Mouse (Mus musculus) stomach, postnatal 0 days (tissue): ENCODE data around the gene Tyms. TPM values are rescaled to one million over a fixed set of nuclear protein-coding genes. Genes with fewer than 3 reads are reported as not detected.

Source experiments
- ATAC-seq: fragments of 200-750 bp; cut with Nextera tagmentation; 2 replicates; pipeline ENCODE4 v1.8.0; 2017; ENCODE audit not compliant: low FRiP score, low TSS enrichment
- DNase-seq: peaks from one replicate; pipeline ENCODE4 v3.0.0-alpha.2; 2016; ENCODE audit warnings: low spot score
- H3K27ac ChIP-seq: fragments of 300-500 bp; sonication (generic); replicated peaks from 2 replicates; pipeline ENCODE4 v1.5.1; 2014; ENCODE audit warnings: mild to moderate bottlenecking, control low read depth
- H3K27me3 ChIP-seq: fragments of 300-500 bp; sonication (generic); 2 replicates; pipeline ENCODE4 v1.6.1; 2014; ENCODE audit warnings: low read length; ENCODE audit not compliant: control insufficient read depth, insufficient read depth
- H3K36me3 ChIP-seq: fragments of 300-500 bp; sonication (generic); 2 replicates; pipeline ENCODE4 v1.6.1; 2014; ENCODE audit warnings: low read length, mixed read lengths; ENCODE audit not compliant: control insufficient read depth, insufficient read depth
- H3K4me1 ChIP-seq: fragments of 300-500 bp; sonication (generic); replicated peaks from 2 replicates; pipeline ENCODE4 v1.6.1; 2014; ENCODE audit warnings: antibody characterized with exemption; ENCODE audit not compliant: control insufficient read depth, insufficient read depth
- H3K4me2 ChIP-seq: fragments of 300-500 bp; sonication (generic); replicated peaks from 2 replicates; pipeline ENCODE4 v1.6.1; 2014; ENCODE audit warnings: low read depth, mild to moderate bottlenecking, control low read depth, moderate library complexity
- H3K4me3 ChIP-seq: fragments of 300-500 bp; sonication (generic); 2 replicates; pipeline ENCODE4 v1.5.1; 2014; ENCODE audit warnings: low read depth, low read length, control low read depth
- H3K9ac ChIP-seq: fragments of 300-500 bp; sonication (generic); 2 replicates; pipeline ENCODE4 v1.6.1; 2014; ENCODE audit warnings: mild to moderate bottlenecking, low read length, control low read depth, mixed read lengths
- H3K9me3 ChIP-seq: fragments of 300-500 bp; sonication (generic); 2 replicates; pipeline ENCODE4 v1.6.1; 2016; ENCODE audit warnings: low read length; ENCODE audit not compliant: control insufficient read depth
- CTCF ChIP-seq: IDR thresholded peaks from 2 replicates; pipeline ENCODE4 v1.5.1; 2016; ENCODE audit warnings: antibody characterized with exemption, low read depth, mild to moderate bottlenecking, moderate library complexity
- EP300 ChIP-seq: optimal IDR thresholded peaks from 2 replicates; pipeline ENCODE3; 2016; ENCODE audit warnings: antibody characterized with exemption
- WGBS: fragments of 180-500 bp; shearing (Covaris S2); extraction: QIAGEN DNeasy Blood & Tissue Kit; methylation state at CpG from one replicate; pipeline ENCODE4 v1.1.7; 2014; 5-methylcytosine and 5-hydroxymethylcytosine counted together
- polyA plus RNA-seq: library from polyadenylated mRNA; unstranded; fragments of >200 nt; fragmentation: Nextera tagmentation; extraction: Ambion mirVana; gene quantifications from 2 replicates; pipeline ENCODE4 v1.2.1, GENCODE M21; 2015

The Tyms gene
- polyA plus RNA-seq, 1 experiment from 2014 or later, result 84.8 TPM

DNA sequence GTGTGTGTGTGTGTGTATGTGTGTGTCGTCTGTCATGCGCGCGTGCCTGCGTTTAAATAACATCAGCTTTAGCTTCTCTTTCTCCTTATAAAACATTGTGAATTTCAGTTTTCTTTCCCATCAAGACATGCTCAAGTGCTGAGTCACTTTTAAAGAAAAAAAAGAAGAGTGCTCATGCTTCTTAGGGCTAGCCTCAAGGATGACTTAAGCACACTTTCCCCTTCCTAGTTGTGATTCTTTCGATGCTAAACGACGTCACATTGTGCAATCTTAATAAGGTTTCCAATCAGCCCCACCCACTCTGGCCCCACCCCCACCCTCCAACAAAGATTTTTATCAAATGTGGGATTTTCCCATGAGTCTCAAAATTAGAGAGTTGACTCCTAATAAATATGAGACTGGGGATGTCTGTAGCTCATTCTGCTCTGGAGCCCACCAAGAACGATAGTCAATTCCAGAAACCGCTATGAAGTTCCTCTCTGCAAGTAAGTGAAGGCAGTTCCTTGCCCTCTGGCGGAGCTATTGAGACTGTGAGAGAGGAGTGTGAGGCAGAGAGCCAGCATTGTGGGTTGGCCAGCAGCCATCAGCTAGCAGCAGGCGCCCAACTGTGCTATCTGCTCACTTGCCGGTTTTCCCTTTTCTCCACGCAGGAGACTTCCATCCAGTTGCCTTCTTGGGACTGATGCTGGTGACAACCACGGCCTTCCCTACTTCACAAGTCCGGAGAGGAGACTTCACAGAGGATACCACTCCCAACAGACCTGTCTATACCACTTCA lies 60.5 kb downstream of the Tyms start, which contains the start of gene Il6:
TSS of gene Il6 (plus strand) at position 389 of the 778 bp plus-strand sequence.
- TF ChIP-seq EP300, result no peak
- peak; percentile 74 for TF ChIP-seq CTCF
- 0 out of 2 replicates have a peak within 1 kb of the TSS, but pooled peaks have one; percentile 12 for H3K4me2 ChIP-seq
- no peaks in the 10 kb centered on the region for H3K9me3 ChIP-seq
- DNase-seq (peak; percentile 78), ATAC-seq (peak; percentile 77; the same call in 1 of the 2 replicates)
- no peaks in the 10 kb centered on the region for H3K36me3 ChIP-seq
- no peak within 1 kb of the TSS; the same call in 1 of the 2 replicates for H3K27ac ChIP-seq
- H3K4me3 ChIP-seq, result no peak within 1 kb of the TSS
- WGBS, result 42% methylated on average over 16 of the region's 16 CpGs
- no peaks in the 10 kb centered on the region for H3K27me3 ChIP-seq
- H3K9ac ChIP-seq, result no peak within 1 kb of the TSS
- H3K4me1 ChIP-seq, result no peaks in the 10 kb centered on the region

Other genes starting within 250 kb of the Tyms start
- gene Il6, start 60.5 kb downstream of the Tyms start, polyA plus RNA-seq, result 0.10 and 0.16 TPM in 2 replicates
- 0.10 and 0.12 TPM in 2 replicates for gene Garem2, start 31.5 kb upstream of the Tyms start, polyA plus RNA-seq
- gene 3110082J24Rik, start 32.5 kb upstream of the Tyms start, polyA plus RNA-seq, result not detected in 2 replicates
- gene Hadha, start 81.5 kb upstream of the Tyms start, polyA plus RNA-seq, result 201 and 213 TPM in 2 replicates
- 323 and 350 TPM in 2 replicates for gene Hadhb, start 81.6 kb upstream of the Tyms start, polyA plus RNA-seq
- 0.12 and 0.24 TPM in 2 replicates for gene Adgrf3, start 132.1 kb upstream of the Tyms start, polyA plus RNA-seq
- 25.5 and 26.7 TPM in 2 replicates for gene Selenoi, start 159.0 kb upstream of the Tyms start, polyA plus RNA-seq
- gene Drc1, start 207.8 kb upstream of the Tyms start, polyA plus RNA-seq, result 1.1 and 1.7 TPM in 2 replicates